Mouse (Mus musculus): ENCODE results near the gene Krtdap. TPM values are rescaled to one million over a fixed set of nuclear protein-coding genes. Genes with fewer than 3 reads are reported as not detected.

Gene Krtdap
- total RNA-seq, 2 experiments from 2014 or later: 0.78 TPM; not detected in 1

DNA sequence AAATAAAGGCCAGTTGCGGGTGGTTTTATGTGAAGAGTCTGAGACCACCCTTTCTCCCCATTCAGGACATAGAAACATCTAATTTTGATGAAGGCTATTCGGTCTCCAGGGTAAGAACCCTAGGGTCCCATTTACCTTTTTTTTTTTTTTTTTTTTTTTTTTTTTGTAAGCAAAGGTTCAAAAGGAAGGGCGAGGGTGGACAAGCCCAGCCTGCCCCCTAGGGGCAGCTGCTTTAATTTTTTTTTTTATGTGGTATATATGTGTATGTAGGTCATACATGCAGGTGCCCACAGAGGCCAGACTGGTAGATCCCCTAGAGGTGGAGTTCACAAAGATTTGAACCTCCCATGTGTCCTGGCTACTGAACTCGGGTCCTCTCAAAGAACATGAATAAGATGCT lies 21.3 kb upstream of the Krtdap start:
- no peak; the same call in 1 of the 2 replicates for TF ChIP-seq CTCF (IDR thresholded peaks at IDR 0.05)

GRCm38 (mm10) chr7:30769236-30769635 lies 18.5 kb upstream of the Krtdap start:
- H3K4me3 ChIP-seq: no peak overlapping the region
- H3K27ac ChIP-seq: no peak overlapping the region
- intact Hi-C loops (cut with DNase I): no loop called here
- no peak for DNase-seq
- no peak for TF ChIP-seq CTCF (IDR thresholded peaks at IDR 0.05)

More for the DNA sequence above, 21.3 kb upstream of the Krtdap start:
- Histone ChIP-seq H3K4me3 (no peak overlapping the region), H3K27ac (no peak overlapping the region)
- DNase-seq: no peak
- intact Hi-C loops (cut with DNase I): no loop called here

GRCm38 (mm10) chr7:30776104-30776503 lies 11.6 kb upstream of the Krtdap start:
- no peak for DNase-seq
- no peak for TF ChIP-seq CTCF (IDR thresholded peaks at IDR 0.05)
- no peak overlapping the region for H3K27ac ChIP-seq
- intact Hi-C loops (cut with DNase I): no loop called here
- H3K4me3 ChIP-seq: no peak overlapping the region

GRCm38 (mm10) chr7:30777081-30777579 lies 10.6 kb upstream of the Krtdap start:
- Histone ChIP-seq H3K4me3 (no peak overlapping the region), H3K27ac (no peak overlapping the region)
- intact Hi-C loops (cut with DNase I): no loop called here
- no peak for TF ChIP-seq CTCF (IDR thresholded peaks at IDR 0.05)
- no peak for DNase-seq

DNA sequence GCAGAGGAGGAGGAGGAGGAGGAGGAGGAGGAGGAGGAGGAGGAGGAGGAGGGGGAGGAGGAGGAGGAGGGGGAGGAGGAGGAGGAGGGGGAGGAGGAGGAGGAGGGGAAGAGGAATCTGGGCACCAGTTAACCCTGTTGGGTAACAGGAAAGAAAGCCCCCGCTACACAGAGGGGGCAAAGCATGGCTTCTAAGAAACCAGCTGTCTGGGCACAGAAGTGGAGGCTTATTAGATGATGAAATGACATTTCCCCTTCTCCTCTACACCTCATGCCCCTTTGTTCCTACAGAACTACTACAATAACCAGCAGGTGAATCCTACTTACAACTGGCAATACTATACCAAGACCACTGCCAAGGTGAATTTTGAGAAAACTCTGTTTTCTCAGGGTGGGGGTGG lies 9.8 kb upstream of the Krtdap start:
- DNase-seq: no peak
- intact Hi-C loops (cut with DNase I): no loop called here
- Histone ChIP-seq H3K27ac (no peak overlapping the region), H3K4me3 (no peak overlapping the region)
- TF ChIP-seq CTCF (IDR thresholded peaks at IDR 0.05): no peak

GRCm38 (mm10) chr7:30781792-30782191 lies 5.9 kb upstream of the Krtdap start:
- no peak overlapping the region for H3K4me3 ChIP-seq
- DNase-seq: peak; percentile 27
- no peak overlapping the region for H3K27ac ChIP-seq
- peak; percentile 63 for TF ChIP-seq CTCF (IDR thresholded peaks at IDR 0.05)
- intact Hi-C loops (cut with DNase I): no loop called here

DNA sequence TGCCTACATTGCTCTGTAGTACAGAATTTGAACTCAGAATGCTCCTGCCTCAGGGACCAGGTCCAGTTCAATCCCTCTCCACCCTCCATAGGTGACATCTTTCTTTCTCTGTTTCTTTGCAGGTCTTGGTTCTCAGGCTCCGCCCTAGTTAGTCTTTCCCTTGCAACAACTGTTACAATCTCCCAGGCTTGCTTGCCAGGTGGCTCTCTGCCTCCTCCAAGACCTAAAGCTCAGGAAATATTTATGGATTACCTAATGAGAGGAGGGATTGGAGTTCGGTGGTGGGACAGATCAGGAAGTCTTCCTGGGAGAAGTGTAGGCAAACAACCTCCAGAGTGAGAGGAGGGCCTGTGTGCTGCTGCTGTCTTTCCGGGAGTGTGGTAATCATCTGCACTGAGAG lies 5.0 kb upstream of the Krtdap start:
- no peak for TF ChIP-seq CTCF (IDR thresholded peaks at IDR 0.05)
- no peak overlapping the region for H3K4me3 ChIP-seq
- intact Hi-C loops (cut with DNase I): no loop called here
- DNase-seq: no peak
- H3K27ac ChIP-seq: no peak overlapping the region

- no peak overlapping the region for H3K4me3 ChIP-seq
- H3K27ac ChIP-seq: no peak overlapping the region
- TF ChIP-seq CTCF (IDR thresholded peaks at IDR 0.05): no peak
- intact Hi-C loops (cut with DNase I): no loop called here
- no peak for DNase-seq
Observed at GRCm38 (mm10) chr7:30785154-30785553, 2.5 kb upstream of the Krtdap start.

GRCm38 (mm10) chr7:30785721-30786546 lies 1.8 kb upstream of the Krtdap start:
- no peak overlapping the region for H3K27ac ChIP-seq
- TF ChIP-seq CTCF (IDR thresholded peaks at IDR 0.05): no peak
- intact Hi-C loops (cut with DNase I): no loop called here
- DNase-seq: no peak
- H3K4me3 ChIP-seq: no peak overlapping the region

DNA sequence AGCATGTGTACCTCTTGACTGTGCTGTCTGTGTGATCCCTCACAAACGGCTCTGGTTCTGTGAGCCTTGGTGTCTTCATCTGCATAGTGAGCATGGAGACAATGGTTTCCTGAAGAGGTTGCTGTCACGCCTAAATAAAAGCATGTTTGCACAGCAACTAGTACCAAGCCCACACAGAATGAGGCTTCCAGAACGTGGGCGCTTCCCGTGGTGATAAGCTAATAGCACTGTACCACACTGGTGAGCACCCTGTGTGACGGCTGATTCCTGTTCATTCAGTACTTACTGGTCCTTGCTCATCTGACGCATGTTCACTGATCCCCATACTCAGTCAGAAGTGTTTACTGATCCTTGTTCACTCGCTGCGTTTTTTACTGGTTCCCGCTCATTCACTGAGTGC lies 2.4 kb downstream of the Krtdap start:
- intact Hi-C loops (cut with DNase I): no loop called here

DNA sequence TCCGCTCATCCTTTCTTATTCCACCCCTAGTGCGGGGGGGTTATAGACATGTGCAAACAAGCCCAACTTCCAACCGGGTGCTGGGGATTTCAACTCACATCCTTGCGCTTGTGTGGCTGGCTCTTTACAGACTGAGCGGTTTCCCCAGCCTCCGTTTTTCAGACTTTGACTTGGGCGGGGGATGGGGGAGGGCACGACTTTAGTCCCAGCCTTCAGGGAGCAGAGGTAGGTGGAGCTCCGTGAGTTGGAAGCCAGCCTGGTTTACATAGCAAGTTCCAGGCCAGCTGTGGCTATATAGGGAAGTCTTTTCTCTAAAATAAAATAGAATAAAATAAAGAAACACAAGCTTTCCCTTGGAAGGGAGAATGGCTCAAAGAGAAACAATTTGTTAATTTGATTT lies 4.2 kb downstream of the Krtdap start:
- H3K27ac ChIP-seq: no peak overlapping the region
- TF ChIP-seq CTCF (IDR thresholded peaks at IDR 0.05): no peak
- no peak overlapping the region for H3K4me3 ChIP-seq
- intact Hi-C loops (cut with DNase I): no loop called here
- no peak for DNase-seq

More for the DNA sequence above, 2.4 kb downstream of the Krtdap start:
- DNase-seq: no peak
- H3K27ac ChIP-seq: no peak overlapping the region
- no peak overlapping the region for H3K4me3 ChIP-seq
- TF ChIP-seq CTCF (IDR thresholded peaks at IDR 0.05): no peak

DNA sequence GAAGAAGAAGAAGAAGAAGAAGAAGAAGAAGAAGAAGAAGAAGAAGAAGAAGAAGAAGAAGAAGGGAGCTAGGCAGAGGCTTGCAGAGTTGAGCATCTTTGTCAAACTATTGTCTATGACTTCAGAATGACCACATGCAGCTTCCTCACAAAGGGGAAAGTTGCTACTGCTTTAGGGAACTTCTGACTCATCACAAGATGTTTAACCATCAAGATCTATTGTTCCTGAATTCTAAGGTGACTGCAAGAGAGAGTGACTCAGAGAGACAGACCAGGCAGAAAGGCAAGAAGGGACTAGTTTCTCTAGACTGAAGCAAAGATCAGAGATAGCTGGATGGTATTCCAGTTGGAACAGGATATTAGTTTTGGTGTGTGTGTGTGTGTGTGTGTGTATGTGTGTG lies 7.2 kb downstream of the Krtdap start:
- intact Hi-C loops (cut with DNase I): no loop called here
- H3K4me3 ChIP-seq: no peak overlapping the region
- DNase-seq: no peak
- TF ChIP-seq CTCF (IDR thresholded peaks at IDR 0.05): no peak
- H3K27ac ChIP-seq: no peak overlapping the region

DNA sequence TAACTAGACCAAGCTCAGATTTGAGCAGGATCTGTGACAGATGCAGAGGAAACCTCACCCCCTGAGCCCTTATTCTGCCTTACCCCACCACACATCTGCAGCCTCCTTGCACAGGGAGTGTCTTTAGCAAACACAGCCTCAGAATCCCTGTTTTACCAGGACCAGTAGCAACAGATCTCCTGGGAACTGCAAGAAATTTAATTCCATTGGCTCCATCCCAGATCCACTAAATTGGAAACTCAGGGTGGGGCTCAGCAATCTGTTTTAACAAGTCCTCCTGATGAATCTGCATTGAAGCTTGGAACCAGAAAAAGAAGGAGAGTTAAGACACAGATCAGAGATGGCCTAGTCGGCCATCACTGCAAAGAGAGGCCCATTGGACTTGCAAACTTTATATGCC lies 9.1 kb downstream of the Krtdap start:
- TF ChIP-seq CTCF (IDR thresholded peaks at IDR 0.05): no peak
- no peak for DNase-seq
- Histone ChIP-seq H3K4me3 (no peak overlapping the region), H3K27ac (no peak overlapping the region)
- intact Hi-C loops (cut with DNase I): no loop called here

DNA sequence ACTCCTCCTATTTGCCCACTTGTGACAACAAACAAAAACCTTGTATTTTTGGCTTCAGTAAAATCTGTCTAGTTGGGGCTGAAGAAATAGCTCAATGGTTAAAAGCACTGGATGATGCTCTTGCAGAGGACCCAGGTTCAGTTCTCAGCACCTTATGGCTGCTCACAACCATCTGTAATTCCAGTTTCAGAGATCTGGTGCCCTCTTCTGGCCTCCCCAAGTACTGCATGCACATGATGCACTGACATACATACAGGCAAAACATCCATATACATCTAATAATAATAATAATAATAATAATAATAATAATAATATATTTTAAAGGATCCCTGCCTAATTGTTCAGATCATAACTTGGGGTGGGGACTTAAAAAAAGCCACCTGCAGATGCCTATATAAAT lies 13.0 kb downstream of the Krtdap start:
- peak; percentile 20; the same call in 1 of the 2 replicates for TF ChIP-seq CTCF (IDR thresholded peaks at IDR 0.05)
- DNase-seq: no peak
- intact Hi-C loops (cut with DNase I): no loop called here
- Histone ChIP-seq H3K4me3 (no peak overlapping the region), H3K27ac (no peak overlapping the region)

Measured in gastrocnemius, adult 2 months (tissue).